Mouse (Mus musculus) ovary, adult 2 months (tissue): Measurements from ENCODE around the gene Cdc25b. TPM values are rescaled to one million over a fixed set of nuclear protein-coding genes. Genes with fewer than 3 reads are reported as not detected.

Experiments used
- polyA plus RNA-seq: library from polyadenylated mRNA; depleted of rRNA; stranded (reverse); fragments of >200 nt; gene quantifications from 2 replicates; pipeline ENCODE4 v1.2.3, GENCODE M21; 2012; rRNA removed

The Cdc25b gene
- 33.2 and 38.4 TPM in 2 replicates for polyA plus RNA-seq

DNA sequence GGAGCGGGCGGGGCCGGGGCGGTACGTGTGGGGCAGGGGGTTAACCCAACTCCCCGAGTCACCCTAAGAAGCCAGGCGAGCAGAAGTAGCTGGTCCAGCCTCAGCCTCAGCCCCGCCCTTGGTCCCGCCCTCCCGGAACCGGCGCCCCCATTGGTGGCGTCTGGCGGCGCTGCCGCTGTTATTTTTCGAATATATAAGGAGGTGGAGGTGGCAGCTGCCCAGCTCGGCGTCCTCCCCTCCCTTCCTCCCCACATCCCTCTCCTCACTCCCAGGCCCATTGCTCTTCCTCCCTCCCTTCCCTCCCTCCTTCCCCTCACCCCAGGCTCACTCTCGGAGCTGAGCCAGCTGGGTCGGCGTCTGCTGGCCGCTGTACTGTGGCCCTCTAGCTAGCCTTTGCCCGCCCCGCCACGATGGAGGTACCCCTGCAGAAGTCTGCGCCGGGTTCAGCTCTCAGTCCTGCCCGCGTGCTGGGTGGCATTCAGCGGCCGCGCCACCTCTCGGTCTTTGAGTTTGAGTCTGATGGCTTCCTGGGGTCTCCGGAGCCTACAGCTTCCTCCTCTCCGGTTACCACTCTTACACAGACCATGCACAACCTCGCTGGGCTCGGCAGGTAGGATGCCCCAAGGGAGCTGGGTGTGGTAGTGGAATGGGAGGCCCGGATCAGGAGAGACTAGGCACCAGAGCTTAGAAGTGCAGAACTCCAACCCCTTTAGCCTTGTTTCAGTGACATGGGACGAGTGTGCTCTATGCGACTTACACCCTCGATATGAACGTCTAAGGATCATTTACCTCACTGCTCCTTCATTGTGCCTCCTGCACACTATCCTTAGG lies at the start of gene Cdc25b, which contains the start of gene Spef1:
Gene Cdc25b (plus strand): TSS at position 179 of the 831 bp plus-strand sequence.
Gene Spef1 (minus strand): TSS at position 512 of the 831 bp plus-strand sequence.

DNA sequence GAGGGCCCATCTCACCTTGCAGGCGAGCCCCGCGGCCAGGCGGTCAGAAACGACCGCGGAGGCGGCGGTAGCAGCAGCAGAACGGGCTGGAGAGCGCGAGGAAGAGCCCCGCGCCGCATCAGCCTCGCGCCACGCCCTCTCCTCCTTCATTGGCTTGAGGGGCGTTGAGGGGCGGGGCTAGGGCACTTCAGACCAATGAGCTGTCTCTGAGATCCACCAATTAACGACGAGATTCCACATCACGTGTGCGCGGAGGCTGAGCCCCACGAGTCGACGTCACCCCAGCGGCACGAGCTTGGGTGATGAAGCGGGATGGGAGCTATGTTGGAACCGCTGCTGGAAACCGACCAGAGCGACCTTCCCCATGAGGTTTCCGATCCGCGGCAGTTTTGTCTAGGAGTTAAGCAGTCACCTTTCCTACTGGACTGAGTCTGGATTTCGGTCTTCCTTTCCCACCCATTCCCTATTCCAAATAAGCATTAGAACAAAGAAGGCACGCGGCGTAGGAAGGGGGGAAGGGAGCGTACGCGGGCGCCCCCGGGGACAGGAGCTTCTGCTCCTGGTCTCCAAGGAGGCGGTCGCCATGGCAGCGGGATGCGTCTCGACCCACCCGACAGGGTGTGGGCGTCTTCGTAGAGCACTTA lies 26.7 kb upstream of the Cdc25b start, which contains the start of gene 1700037H04Rik:
Gene 1700037H04Rik (minus strand): TSS at position 144 of the 644 bp plus-strand sequence.

DNA sequence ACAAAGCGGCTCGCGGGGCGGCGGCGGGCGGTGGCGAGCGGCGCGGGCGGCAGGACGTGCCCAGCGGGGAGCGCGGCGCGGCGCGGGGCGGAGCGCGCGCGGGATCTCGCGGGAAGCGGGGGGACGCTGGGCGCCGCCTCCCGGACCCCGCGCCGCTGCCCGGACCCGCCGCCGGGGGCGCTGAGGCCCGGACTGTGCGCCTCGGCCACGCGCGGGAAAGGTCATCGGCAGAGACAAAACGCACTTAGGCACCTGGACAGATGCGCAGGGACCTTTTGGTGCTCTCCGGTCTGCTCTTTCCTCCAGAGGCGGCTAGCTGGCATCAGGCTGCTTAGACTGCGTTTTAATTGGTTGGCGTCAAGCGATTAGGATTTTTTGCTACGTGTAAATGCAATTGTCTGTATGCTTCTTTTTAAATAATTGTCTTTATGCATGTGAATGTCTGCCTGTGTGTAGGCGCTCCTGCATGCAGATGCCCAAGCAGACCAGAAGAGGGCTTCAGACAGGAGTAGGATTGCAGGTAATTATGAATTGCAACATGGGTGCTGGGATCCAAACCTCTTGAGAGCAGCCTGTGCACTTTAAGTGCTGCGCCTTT lies 6.7 kb upstream of the Cdc25b start, which contains the start of gene Cenpb:
Gene Cenpb (minus strand): TSS at position 78 of the 598 bp plus-strand sequence.

DNA sequence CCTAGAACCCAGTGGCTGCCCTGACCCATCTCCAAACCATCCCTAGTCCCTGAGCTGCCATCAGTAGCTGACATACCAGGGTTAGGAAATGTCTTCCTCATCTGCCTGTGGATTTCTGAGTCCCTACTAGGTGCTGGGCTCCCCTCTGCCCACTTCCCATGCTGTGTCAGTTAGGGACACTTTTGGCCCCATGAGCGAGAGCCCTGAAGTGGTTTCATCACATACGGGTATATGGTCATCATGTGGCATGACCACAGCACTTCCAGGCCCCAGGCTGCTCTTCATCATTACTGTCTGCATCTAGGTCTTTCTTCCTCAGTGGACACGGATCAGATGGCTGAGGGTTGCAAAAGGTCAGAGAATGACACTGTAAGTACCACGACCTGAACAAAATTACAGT lies 20.0 kb downstream of the Cdc25b start, which contains the start of gene Ap5s1:
Gene Ap5s1 (plus strand): TSS at position 301 of the 400 bp plus-strand sequence.

DNA sequence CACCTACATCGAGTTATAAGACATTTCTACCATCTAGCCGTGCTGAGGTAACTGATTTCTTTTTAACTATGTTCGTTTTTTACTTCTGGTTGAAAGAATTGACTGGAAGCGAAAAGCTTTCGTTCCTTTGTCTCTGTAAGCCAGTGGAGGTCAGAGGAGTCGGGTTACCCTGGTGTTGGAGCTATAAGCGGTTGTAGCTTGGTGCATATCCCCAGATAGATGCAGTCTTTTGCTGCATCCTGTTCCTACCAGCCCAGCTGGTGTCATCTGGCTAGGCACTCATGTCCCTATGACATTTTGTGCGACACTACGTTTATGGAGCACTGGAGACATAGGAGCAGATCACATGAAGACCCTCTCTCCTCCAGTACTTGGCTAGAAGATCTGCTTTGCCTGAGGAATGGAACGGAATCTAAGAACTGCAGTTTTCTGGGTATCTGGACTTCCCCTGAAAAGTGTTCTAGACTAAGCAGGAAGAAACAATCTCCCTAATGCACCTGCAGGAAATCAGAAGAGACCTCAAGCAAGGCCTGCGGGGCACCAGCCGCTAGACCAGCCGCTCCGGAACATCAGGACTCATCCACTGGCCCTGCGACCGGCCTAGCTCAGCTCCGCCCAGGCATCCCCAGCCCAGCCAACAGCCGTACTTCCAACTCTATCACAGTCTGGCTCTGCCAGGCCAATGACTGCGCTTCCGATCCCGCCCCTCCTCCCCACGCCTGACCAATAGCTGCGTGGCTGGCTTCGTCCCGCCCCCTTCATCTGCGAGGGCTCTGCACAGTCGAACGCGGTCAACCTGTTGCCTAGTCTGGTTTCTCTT lies 46.8 kb downstream of the Cdc25b start, which contains the start of gene Mavs:
Gene Mavs (plus strand): TSS at position 757 of the 820 bp plus-strand sequence.

Other genes starting within 250 kb of the Cdc25b start
- 58.1 and 88.6 TPM in 2 replicates for gene Gfra4, start 143.9 kb upstream of the Cdc25b start, polyA plus RNA-seq
- 52.5 and 54.7 TPM in 2 replicates for gene Adam33, start 123.1 kb upstream of the Cdc25b start, polyA plus RNA-seq
- gene Siglec1, start 100.2 kb upstream of the Cdc25b start, polyA plus RNA-seq = 20.0 and 22.6 TPM in 2 replicates
- gene Hspa12b, start 59.7 kb upstream of the Cdc25b start, polyA plus RNA-seq = 19.0 and 21.7 TPM in 2 replicates
- gene Gm11037, start 53.5 kb upstream of the Cdc25b start, polyA plus RNA-seq = not detected in 2 replicates
- 185 and 192 TPM in 2 replicates for gene 1700037H04Rik, start 26.9 kb upstream of the Cdc25b start, polyA plus RNA-seq
- 102 and 138 TPM in 2 replicates for gene Cenpb, start 6.9 kb upstream of the Cdc25b start, polyA plus RNA-seq
- gene Spef1, start 333 bp downstream of the Cdc25b start, polyA plus RNA-seq = 23.8 and 27.1 TPM in 2 replicates
- gene Ap5s1, start 20.1 kb downstream of the Cdc25b start, polyA plus RNA-seq = 47.3 and 50.6 TPM in 2 replicates
- gene Mavs, start 47.1 kb downstream of the Cdc25b start, polyA plus RNA-seq = 80.6 and 99.1 TPM in 2 replicates
- gene Pank2, start 75.5 kb downstream of the Cdc25b start, polyA plus RNA-seq = 18.0 and 22.6 TPM in 2 replicates
- 6.3 and 6.4 TPM in 2 replicates for gene Rnf24, start 165.9 kb downstream of the Cdc25b start, polyA plus RNA-seq